Mouse (Mus musculus) heart, embryonic 13.5 days (tissue): Measurements from ENCODE around the gene Ntan1. TPM values are rescaled to one million over a fixed set of nuclear protein-coding genes. Genes with fewer than 3 reads are reported as not detected.
A peak's percentile ranks its signal among the peaks of the same experiment; 100 is the strongest.

Experiments used
- ATAC-seq: fragments of 200-750 bp; cut with Nextera tagmentation; 2 replicates; pipeline ENCODE4 v1.8.0; 2017; ENCODE audit warnings: moderate TSS enrichment; ENCODE audit not compliant: insufficient number of reproducible peaks, low FRiP score, low TSS enrichment; ENCODE audit errors: extremely low read depth
- H3K27ac ChIP-seq: fragments of 300-500 bp; sonication (generic); replicated peaks from 2 replicates; pipeline ENCODE4 v1.5.1; 2015; ENCODE audit warnings: moderate library complexity, mild to moderate bottlenecking, inconsistent platforms
- H3K27me3 ChIP-seq: fragments of 300-500 bp; sonication (generic); replicated peaks from 2 replicates; pipeline ENCODE4 v1.6.1; 2015; ENCODE audit warnings: mild to moderate bottlenecking, inconsistent platforms
- H3K36me3 ChIP-seq: fragments of 300-500 bp; sonication (generic); 2 replicates; pipeline ENCODE4 v1.6.1; 2015; ENCODE audit warnings: mild to moderate bottlenecking, inconsistent platforms
- H3K4me1 ChIP-seq: fragments of 300-500 bp; sonication (generic); 2 replicates; pipeline ENCODE4 v1.6.1; 2015; ENCODE audit warnings: inconsistent platforms
- H3K4me2 ChIP-seq: fragments of 300-500 bp; sonication (generic); 2 replicates; pipeline ENCODE4 v1.6.1; 2015; ENCODE audit warnings: inconsistent platforms, mild to moderate bottlenecking, moderate library complexity
- H3K4me3 ChIP-seq: fragments of 300-500 bp; sonication (generic); 2 replicates; pipeline ENCODE4 v1.5.1; 2015; ENCODE audit warnings: moderate library complexity, mild to moderate bottlenecking, inconsistent platforms
- H3K9ac ChIP-seq: fragments of 300-500 bp; sonication (generic); 2 replicates; pipeline ENCODE4 v1.6.1; 2015; ENCODE audit warnings: inconsistent platforms, mild to moderate bottlenecking, moderate library complexity
- H3K9me3 ChIP-seq: fragments of 300-500 bp; sonication (generic); 2 replicates; pipeline ENCODE4 v1.6.1; 2016; ENCODE audit warnings: inconsistent platforms
- whole genome bisulfite sequencing: fragments of 180-500 bp; shearing (Covaris S2); methylation state at CpG from one replicate; pipeline ENCODE4 v1.1.7; 2015; ENCODE audit warnings: mixed read lengths; 5-methylcytosine and 5-hydroxymethylcytosine counted together
- polyA plus RNA-seq: library from polyadenylated mRNA; unstranded; fragments of >200 nt; fragmentation: Nextera tagmentation; extraction: Ambion mirVana; gene quantifications from 2 replicates; pipeline ENCODE4 v1.2.1, GENCODE M21; 2015

The Ntan1 gene
- polyA plus RNA-seq, 1 experiment from 2014 or later, result 145 TPM

- Histone ChIP-seq H3K4me2 (no peak overlapping the region), H3K36me3 (peaks cover 95% of the 10 kb centered on the region), H3K27ac (no peak overlapping the region), H3K9me3 (no peaks in the 10 kb centered on the region), H3K9ac (no peak overlapping the region), H3K4me1 (no peaks in the 10 kb centered on the region), H3K27me3 (no peaks in the 10 kb centered on the region), H3K4me3 (no peak overlapping the region)
- WGBS, result 79% methylated on average over 5 of the region's 5 CpGs
- no peak for ATAC-seq
Measured at GRCm38 (mm10) chr16:13804666-13805065, 14.0 kb upstream of the Ntan1 start.

- no peak overlapping the region for H3K9ac ChIP-seq
- no peaks in the 10 kb centered on the region for H3K4me1 ChIP-seq
- WGBS, result 90% methylated on average over 4 of the region's 4 CpGs
- no peak for ATAC-seq
- H3K27ac ChIP-seq, result no peak overlapping the region
- no peaks in the 10 kb centered on the region for H3K9me3 ChIP-seq
- no peak overlapping the region for H3K4me3 ChIP-seq
- no peak overlapping the region for H3K4me2 ChIP-seq
- H3K27me3 ChIP-seq, result no peaks in the 10 kb centered on the region
- H3K36me3 ChIP-seq, result peaks cover 96% of the 10 kb centered on the region
Measured at GRCm38 (mm10) chr16:13807616-13808015, 11.0 kb upstream of the Ntan1 start.

DNA sequence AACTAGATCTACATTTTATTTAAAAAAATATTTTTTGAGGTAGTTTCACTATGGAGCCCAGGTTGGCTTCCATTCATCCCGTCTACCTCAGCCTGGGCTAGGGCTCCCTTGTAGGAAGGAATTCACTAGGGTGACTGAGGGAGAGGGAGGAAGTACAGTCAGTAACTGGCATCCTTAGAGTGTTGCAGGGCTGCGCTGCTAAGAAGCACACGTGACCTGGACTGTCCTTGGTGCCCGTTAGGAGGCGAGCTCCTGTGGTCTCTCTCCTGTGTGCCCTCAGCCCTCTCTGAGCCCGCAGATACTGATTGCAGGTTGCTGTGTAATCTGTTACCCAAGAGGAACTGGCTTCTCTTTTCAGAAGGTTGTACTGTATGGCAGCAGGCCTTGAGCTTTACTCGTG lies 10.2 kb upstream of the Ntan1 start:
- no peak overlapping the region for H3K9ac ChIP-seq
- no peaks in the 10 kb centered on the region for H3K4me1 ChIP-seq
- no peak for ATAC-seq
- peaks cover 98% of the 10 kb centered on the region for H3K36me3 ChIP-seq
- no peak overlapping the region for H3K27ac ChIP-seq
- H3K4me3 ChIP-seq, result no peak overlapping the region
- 90% methylated on average over 7 of the region's 7 CpGs for WGBS
- H3K4me2 ChIP-seq, result no peak overlapping the region
- no peaks in the 10 kb centered on the region for H3K9me3 ChIP-seq
- no peaks in the 10 kb centered on the region for H3K27me3 ChIP-seq

DNA sequence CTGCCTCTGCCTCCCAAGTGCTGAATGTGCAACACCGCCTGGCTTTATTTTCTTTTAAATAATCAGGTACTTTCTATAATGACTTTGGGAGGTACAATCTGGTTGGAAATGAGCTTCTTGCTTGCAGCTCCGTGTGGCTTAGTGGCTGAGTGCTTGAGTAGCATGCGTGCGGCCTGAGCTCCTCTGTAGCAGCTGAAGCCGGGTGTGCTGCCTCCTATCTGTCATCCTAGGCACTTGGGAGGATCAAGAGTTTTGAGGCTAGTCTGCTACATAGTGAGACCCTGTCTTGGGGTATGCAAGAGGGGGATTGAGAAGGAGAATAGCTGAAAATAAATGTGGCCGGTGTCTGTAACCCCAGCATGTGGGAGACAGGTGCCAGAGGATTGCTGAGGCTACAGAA lies 6.5 kb upstream of the Ntan1 start:
- Histone ChIP-seq H3K9ac (no peak overlapping the region), H3K4me3 (no peak overlapping the region), H3K27me3 (no peaks in the 10 kb centered on the region), H3K27ac (no peak overlapping the region), H3K9me3 (no peaks in the 10 kb centered on the region), H3K4me1 (no peaks in the 10 kb centered on the region), H3K36me3 (peaks cover 90% of the 10 kb centered on the region), H3K4me2 (no peak overlapping the region)
- ATAC-seq, result no peak
- WGBS, result 87% methylated on average over 6 of the region's 6 CpGs

- Histone ChIP-seq H3K27me3 (no peaks in the 10 kb centered on the region), H3K4me3 (no peak overlapping the region), H3K36me3 (peaks cover 81% of the 10 kb centered on the region), H3K4me2 (no peak overlapping the region), H3K4me1 (peaks cover 7% of the 10 kb centered on the region), H3K9ac (no peak overlapping the region), H3K9me3 (no peaks in the 10 kb centered on the region), H3K27ac (no peak overlapping the region)
- whole genome bisulfite sequencing, result 91% methylated on average over 3 of the region's 3 CpGs
- no peak for ATAC-seq
Measured at GRCm38 (mm10) chr16:13813200-13813599, 5.4 kb upstream of the Ntan1 start.

DNA sequence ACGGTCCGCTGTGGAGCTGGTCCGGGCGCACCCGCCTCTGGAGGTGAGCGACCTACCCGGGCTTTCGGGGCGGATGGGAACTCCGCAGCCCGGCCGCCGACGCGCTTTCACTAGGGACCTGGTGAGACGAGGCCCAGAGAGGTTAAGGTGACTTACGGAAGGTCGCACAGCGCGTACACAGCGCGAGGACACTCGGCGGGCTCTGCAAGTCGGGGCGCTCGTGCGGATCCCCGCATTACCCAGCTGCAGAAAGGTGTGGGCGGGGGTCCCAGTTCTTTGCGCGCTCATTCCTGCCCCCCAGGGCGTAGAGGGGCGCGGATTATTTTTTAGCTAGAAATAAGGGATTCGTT lies 724 bp downstream of the Ntan1 start:
- Histone ChIP-seq H3K4me1 (peaks cover 25% of the 10 kb centered on the region), H3K27me3 (no peaks in the 10 kb centered on the region), H3K4me3 (peak overlapping the region; percentile 72), H3K9ac (peak overlapping the region; percentile 89), H3K36me3 (peaks cover 32% of the 10 kb centered on the region), H3K9me3 (no peaks in the 10 kb centered on the region), H3K4me2 (peak overlapping the region; percentile 76), H3K27ac (peak overlapping the region; percentile 98)
- WGBS, result 0% methylated on average over 36 of the region's 36 CpGs
- no peak for ATAC-seq

GRCm38 (mm10) chr16:13819806-13820500 lies 1.3 kb downstream of the Ntan1 start:
- H3K9me3 ChIP-seq, result no peaks in the 10 kb centered on the region
- H3K27me3 ChIP-seq, result no peaks in the 10 kb centered on the region
- peak overlapping the region; percentile 72 for H3K4me3 ChIP-seq
- WGBS, result 26% methylated on average over 12 of the region's 12 CpGs
- peaks cover 25% of the 10 kb centered on the region for H3K4me1 ChIP-seq
- ATAC-seq, result no peak
- H3K9ac ChIP-seq, result peak overlapping the region; percentile 89
- H3K4me2 ChIP-seq, result peak overlapping the region; percentile 76
- peaks cover 28% of the 10 kb centered on the region for H3K36me3 ChIP-seq
- peak overlapping the region; percentile 98 for H3K27ac ChIP-seq

GRCm38 (mm10) chr16:13820771-13821170 lies 2.1 kb downstream of the Ntan1 start:
- no peak for ATAC-seq
- H3K27ac ChIP-seq, result no peak overlapping the region
- no peaks in the 10 kb centered on the region for H3K9me3 ChIP-seq
- H3K27me3 ChIP-seq, result no peaks in the 10 kb centered on the region
- peaks cover 29% of the 10 kb centered on the region for H3K4me1 ChIP-seq
- H3K9ac ChIP-seq, result peak overlapping the region; percentile 89; the same call in 1 of the 2 replicates
- 0 out of 2 replicates have a peak overlapping the region, but pooled peaks have one; percentile 72 for H3K4me3 ChIP-seq
- peak overlapping the region; percentile 76 for H3K4me2 ChIP-seq
- WGBS, result 87% methylated on average over 5 of the region's 5 CpGs
- peaks cover 22% of the 10 kb centered on the region for H3K36me3 ChIP-seq

- Histone ChIP-seq H3K27me3 (no peaks in the 10 kb centered on the region), H3K36me3 (peaks cover 60% of the 10 kb centered on the region), H3K4me3 (no peak overlapping the region), H3K4me2 (no peak overlapping the region), H3K9me3 (no peaks in the 10 kb centered on the region), H3K9ac (no peak overlapping the region), H3K4me1 (peaks cover 21% of the 10 kb centered on the region), H3K27ac (no peak overlapping the region; the same call in 1 of the 2 replicates)
- WGBS, result 55% methylated on average over 7 of the region's 7 CpGs
- peak; percentile 20; the same call in 1 of the 2 replicates for ATAC-seq
Measured at GRCm38 (mm10) chr16:13825781-13826490, 7.3 kb downstream of the Ntan1 start.

DNA sequence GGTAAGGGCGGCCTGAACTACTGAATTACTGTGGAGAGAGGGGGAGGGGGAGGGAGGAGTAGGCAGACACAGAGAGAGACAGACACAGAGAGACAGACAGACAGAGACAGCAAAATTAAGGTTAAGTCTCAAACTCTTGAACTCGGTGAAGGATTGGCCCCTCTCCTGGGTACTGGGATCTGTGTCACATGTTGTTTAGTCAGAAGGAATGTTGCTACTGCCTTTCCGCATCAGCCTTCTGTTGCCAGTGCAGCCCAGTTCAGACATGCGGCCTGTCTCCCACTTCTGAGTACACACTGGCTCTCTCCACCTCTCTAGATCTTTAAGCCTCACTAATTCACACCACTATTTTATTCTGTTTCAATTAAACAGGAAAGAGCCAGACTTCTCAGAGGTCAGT lies 7.9 kb downstream of the Ntan1 start:
- no peak overlapping the region for H3K4me2 ChIP-seq
- no peak overlapping the region for H3K9ac ChIP-seq
- ATAC-seq, result no peak
- H3K9me3 ChIP-seq, result no peaks in the 10 kb centered on the region
- H3K36me3 ChIP-seq, result peaks cover 63% of the 10 kb centered on the region
- 72% methylated on average over 4 of the region's 4 CpGs for WGBS
- peaks cover 21% of the 10 kb centered on the region for H3K4me1 ChIP-seq
- no peaks in the 10 kb centered on the region for H3K27me3 ChIP-seq
- H3K4me3 ChIP-seq, result no peak overlapping the region
- H3K27ac ChIP-seq, result no peak overlapping the region

DNA sequence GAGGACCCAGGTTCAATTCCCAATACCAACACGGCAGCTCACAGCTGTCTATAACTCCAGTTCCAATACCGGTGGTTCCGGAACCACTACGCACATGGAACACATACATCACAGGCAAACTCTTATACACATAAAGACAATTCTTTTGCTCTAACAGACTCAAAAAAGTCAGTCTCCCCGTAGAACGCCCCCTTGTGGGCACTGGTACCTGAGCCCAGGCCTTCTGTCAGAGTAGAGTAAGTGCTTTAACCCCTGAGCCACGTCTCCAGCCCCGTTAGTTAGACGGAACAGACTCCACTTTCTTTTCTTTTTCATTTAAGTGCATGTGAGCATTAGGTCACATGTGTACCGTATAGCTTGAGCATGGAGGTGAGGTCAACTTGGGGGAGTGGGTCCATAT lies 11.8 kb downstream of the Ntan1 start:
- no peak overlapping the region for H3K4me3 ChIP-seq
- H3K4me1 ChIP-seq, result peaks cover 15% of the 10 kb centered on the region
- no peak for ATAC-seq
- H3K27ac ChIP-seq, result no peak overlapping the region
- H3K9me3 ChIP-seq, result no peaks in the 10 kb centered on the region
- 86% methylated on average over 10 of the region's 10 CpGs for WGBS
- no peaks in the 10 kb centered on the region for H3K27me3 ChIP-seq
- no peak overlapping the region for H3K4me2 ChIP-seq
- peaks cover 93% of the 10 kb centered on the region for H3K36me3 ChIP-seq
- H3K9ac ChIP-seq, result no peak overlapping the region

DNA sequence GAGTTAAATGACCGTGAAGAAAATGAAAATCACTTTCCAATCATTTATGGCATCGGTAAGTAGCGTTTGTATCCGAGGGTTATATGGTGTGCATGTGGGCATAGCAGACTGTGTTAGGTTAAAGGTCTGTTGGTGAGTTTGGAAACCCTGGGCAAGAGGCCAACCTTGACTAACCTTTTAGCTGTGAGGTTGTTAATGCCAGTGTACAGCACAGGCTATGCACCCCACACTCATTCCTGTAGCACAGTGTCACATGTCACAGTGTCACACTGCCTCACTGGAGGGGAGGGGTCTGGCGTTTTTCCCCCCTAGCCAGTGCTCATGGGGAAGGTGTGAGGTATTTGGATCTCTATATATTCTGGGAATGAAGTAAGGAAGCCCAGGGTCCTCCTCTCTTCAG lies 13.0 kb downstream of the Ntan1 start:
- 84% methylated on average over 5 of the region's 5 CpGs for WGBS
- Histone ChIP-seq H3K4me3 (no peak overlapping the region), H3K9me3 (no peaks in the 10 kb centered on the region), H3K27me3 (no peaks in the 10 kb centered on the region), H3K4me1 (peaks cover 4% of the 10 kb centered on the region), H3K9ac (no peak overlapping the region), H3K36me3 (peaks cover 97% of the 10 kb centered on the region), H3K4me2 (no peak overlapping the region), H3K27ac (no peak overlapping the region)
- no peak for ATAC-seq
